Comparison of ENCODE assay signal across 20 mouse cellular contexts in the genomic region with DNA sequence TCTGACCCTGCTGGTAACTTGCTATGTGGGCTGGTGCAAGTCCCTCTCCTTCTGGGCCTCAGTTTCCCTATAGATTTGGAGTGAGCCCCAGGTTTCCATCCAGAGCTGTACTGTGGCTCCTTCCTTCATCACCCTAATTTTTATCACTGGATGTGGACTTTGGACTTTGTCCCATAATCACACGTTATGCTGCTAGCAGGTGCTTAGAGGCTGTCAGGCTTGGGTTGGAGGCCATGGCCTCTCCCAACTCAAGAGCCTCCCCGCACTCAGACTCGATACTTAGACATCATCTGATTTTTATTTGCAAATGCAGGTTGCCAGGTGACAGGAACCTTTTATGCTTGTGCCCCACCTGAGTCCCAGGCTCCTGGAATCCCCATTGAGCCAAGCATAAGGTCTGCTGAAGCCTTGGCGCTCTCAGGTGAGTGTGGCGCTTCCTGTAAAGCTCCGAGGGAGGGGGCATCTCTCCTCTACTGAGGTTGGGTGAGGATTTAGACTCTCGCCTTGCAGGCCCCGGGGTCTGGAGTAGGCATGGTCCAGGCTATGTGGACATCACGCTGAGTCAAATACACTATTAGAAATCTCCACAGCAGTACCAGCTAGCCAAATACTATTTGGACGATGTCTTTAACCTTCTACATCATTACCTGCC. TPM values are rescaled to one million over a fixed set of nuclear protein-coding genes. Genes with fewer than 3 reads are reported as not detected.
A peak's percentile ranks its signal among the peaks of the same experiment; 100 is the strongest.
DNase-seq lines count a peak whose midpoint lies in the region; ATAC-seq and TF ChIP-seq lines count a peak whose summit lies in the region.
"Had no signal": no experiment of that assay in that cellular context is flagged by ENCODE, and none has a peak within 500 bp of the region (broad histone marks: within the 10 kb centered on the region; RNA-seq: fewer than 3 reads in every experiment).

No protein-coding gene starts in this region.

- H3K4me1 ChIP-seq in hindbrain, postnatal 0 days (ENCODE audit: insufficient read depth, low read length) = peaks cover 9% of the 10 kb centered on the region
- peaks cover 10% of the 10 kb centered on the region for H3K4me1 ChIP-seq in hindbrain, embryonic 13.5 days (replicated peaks)
- 0 out of 2 replicates have a peak, but pooled peaks cover 3% of the 10 kb centered on the region for H3K4me1 ChIP-seq in stomach, embryonic 14.5 days (ENCODE audit: control insufficient read depth, insufficient read depth, low read length)
- no peaks in the 10 kb centered on the region; the same call in 1 of the 2 replicates for H3K4me1 ChIP-seq in stomach, postnatal 0 days (replicated peaks; ENCODE audit: control insufficient read depth, insufficient read depth)
- H3K4me1 ChIP-seq in intestine, postnatal 0 days (replicated peaks; ENCODE audit: control insufficient read depth, insufficient read depth, low read length) = no peaks in the 10 kb centered on the region

- no peak overlapping the region for H3K4me2 ChIP-seq in hindbrain, postnatal 0 days (ENCODE audit: low read depth, low read length)
- no peak overlapping the region for H3K4me2 ChIP-seq in hindbrain, embryonic 13.5 days
- H3K4me2 ChIP-seq in stomach, embryonic 14.5 days (replicated peaks; ENCODE audit: low read depth, low read length) = no peak overlapping the region
- no peak overlapping the region for H3K4me2 ChIP-seq in stomach, postnatal 0 days (replicated peaks; ENCODE audit: low read depth)
- H3K4me2 ChIP-seq in intestine, postnatal 0 days (replicated peaks; ENCODE audit: low read depth) = no peak overlapping the region
- H3K4me2 ChIP-seq: forebrain, embryonic 15.5 days; heart, embryonic 12.5 days; hindbrain, embryonic 15.5 days had no signal

- no peak for TF ChIP-seq EP300 in stomach, postnatal 0 days (optimal IDR thresholded peaks at IDR 0.05)

- H3K27me3 ChIP-seq in hindbrain, postnatal 0 days (ENCODE audit: insufficient read depth, low read length) = peaks cover 25% of the 10 kb centered on the region
- peaks cover 34% of the 10 kb centered on the region for H3K27me3 ChIP-seq in hindbrain, embryonic 13.5 days
- peaks cover 14% of the 10 kb centered on the region for H3K27me3 ChIP-seq in stomach, embryonic 14.5 days (ENCODE audit: control insufficient read depth, insufficient read depth, low read length)
- H3K27me3 ChIP-seq in stomach, postnatal 0 days (ENCODE audit: control insufficient read depth, insufficient read depth, low read length) = no peaks in the 10 kb centered on the region; the same call in 1 of the 2 replicates
- peaks cover 21% of the 10 kb centered on the region for H3K27me3 ChIP-seq in intestine, postnatal 0 days (replicated peaks; ENCODE audit: control insufficient read depth, insufficient read depth, low read length)

- no peak for TF ChIP-seq CTCF in hindbrain, postnatal 0 days (IDR thresholded peaks at IDR 0.05; ENCODE audit: low read depth)
- TF ChIP-seq CTCF in stomach, postnatal 0 days (IDR thresholded peaks at IDR 0.05; ENCODE audit: low read depth) = no peak
- TF ChIP-seq CTCF in intestine, postnatal 0 days (IDR thresholded peaks at IDR 0.05; ENCODE audit: low read depth) = no peak

- no peaks in the 10 kb centered on the region for H3K36me3 ChIP-seq in hindbrain, postnatal 0 days (ENCODE audit: insufficient read depth, low read length)
- H3K36me3 ChIP-seq in hindbrain, embryonic 13.5 days = no peaks in the 10 kb centered on the region
- H3K36me3 ChIP-seq in stomach, embryonic 14.5 days (ENCODE audit: control insufficient read depth, insufficient read depth, low read length) = no peaks in the 10 kb centered on the region
- no peaks in the 10 kb centered on the region for H3K36me3 ChIP-seq in stomach, postnatal 0 days (ENCODE audit: control insufficient read depth, insufficient read depth, low read length)
- no peaks in the 10 kb centered on the region for H3K36me3 ChIP-seq in intestine, postnatal 0 days (ENCODE audit: control insufficient read depth, insufficient read depth)
- H3K36me3 ChIP-seq: embryonic facial prominence, embryonic 10.5 days; forebrain, embryonic 10.5 days; forebrain, embryonic 15.5 days; heart, embryonic 12.5 days; hindbrain, embryonic 10.5 days; hindbrain, embryonic 15.5 days had no signal

- H3K27ac ChIP-seq in hindbrain, postnatal 0 days = no peak overlapping the region
- H3K27ac ChIP-seq in hindbrain, embryonic 13.5 days = no peak overlapping the region
- no peak overlapping the region for H3K27ac ChIP-seq in stomach, embryonic 14.5 days (ENCODE audit: low read length)
- H3K27ac ChIP-seq in stomach, postnatal 0 days (replicated peaks) = no peak overlapping the region
- no peak overlapping the region for H3K27ac ChIP-seq in intestine, postnatal 0 days (ENCODE audit: low read depth, low read length)
- H3K27ac ChIP-seq: embryonic facial prominence, embryonic 10.5 days; forebrain, embryonic 10.5 days; forebrain, embryonic 15.5 days; heart, adult 2 months; hindbrain, embryonic 10.5 days; hindbrain, embryonic 15.5 days had no signal

- no peak overlapping the region for H3K4me3 ChIP-seq in hindbrain, postnatal 0 days (ENCODE audit: low read length)
- H3K4me3 ChIP-seq in hindbrain, embryonic 13.5 days = no peak overlapping the region
- H3K4me3 ChIP-seq in stomach, embryonic 14.5 days (ENCODE audit: low read depth, low read length) = no peak overlapping the region
- H3K4me3 ChIP-seq in stomach, postnatal 0 days (ENCODE audit: low read depth, low read length) = no peak overlapping the region
- H3K4me3 ChIP-seq in intestine, postnatal 0 days (ENCODE audit: low read depth, low read length) = no peak overlapping the region
- H3K4me3 ChIP-seq: embryonic facial prominence, embryonic 10.5 days; forebrain, embryonic 10.5 days; forebrain, embryonic 15.5 days; heart, adult 2 months; heart, embryonic 12.5 days; hindbrain, embryonic 10.5 days; hindbrain, embryonic 15.5 days had no signal

- ATAC-seq in hindbrain, postnatal 0 days = peak; percentile 13; the same call in 1 of the 2 replicates
- ATAC-seq in hindbrain, embryonic 13.5 days (ENCODE audit: low FRiP score) = no peak
- ATAC-seq in stomach, embryonic 14.5 days (ENCODE audit: insufficient number of reproducible peaks, insufficient read depth, low FRiP score, low read depth) = 0 out of 2 replicates have a peak, but pooled peaks have one; percentile 56
- ATAC-seq in stomach, postnatal 0 days (ENCODE audit: low FRiP score, low TSS enrichment) = no peak
- ATAC-seq in intestine, postnatal 0 days = peak; percentile 61; the same call in 1 of the 2 replicates
- ATAC-seq: forebrain, embryonic 15.5 days had no signal

- no peak overlapping the region for H3K9ac ChIP-seq in hindbrain, postnatal 0 days (replicated peaks; ENCODE audit: low read length)
- H3K9ac ChIP-seq in hindbrain, embryonic 13.5 days = no peak overlapping the region
- no peak overlapping the region for H3K9ac ChIP-seq in stomach, embryonic 14.5 days (replicated peaks; ENCODE audit: low read depth, low read length)
- H3K9ac ChIP-seq in stomach, postnatal 0 days (ENCODE audit: low read length) = no peak overlapping the region
- no peak overlapping the region for H3K9ac ChIP-seq in intestine, postnatal 0 days (ENCODE audit: low read depth, low read length)
- H3K9ac ChIP-seq: forebrain, embryonic 15.5 days; heart, embryonic 12.5 days; hindbrain, embryonic 15.5 days had no signal

- no peak for DNase-seq in hindbrain, postnatal 0 days (ENCODE audit: low spot score)
- DNase-seq in stomach, postnatal 0 days (ENCODE audit: low spot score) = no peak
- no peak for DNase-seq in cerebellum, postnatal 36 days
- DNase-seq in frontal cortex, postnatal 25 days (ENCODE audit: low spot score in 2 of 2) = no peak
- DNase-seq: adrenal gland, adult 2 months; adrenal gland, postnatal 25 days; cerebellum, adult 18-20 months; cerebellum, adult 9-11 months; gastrocnemius, postnatal 10 days; heart, adult 2 months had no signal

- H3K9me3 ChIP-seq in hindbrain, postnatal 0 days (ENCODE audit: low read length) = no peaks in the 10 kb centered on the region
- H3K9me3 ChIP-seq in hindbrain, embryonic 13.5 days = no peaks in the 10 kb centered on the region
- no peaks in the 10 kb centered on the region for H3K9me3 ChIP-seq in stomach, embryonic 14.5 days (ENCODE audit: control insufficient read depth, low read depth, low read length)
- no peaks in the 10 kb centered on the region for H3K9me3 ChIP-seq in stomach, postnatal 0 days (ENCODE audit: control insufficient read depth, low read length)
- no peaks in the 10 kb centered on the region for H3K9me3 ChIP-seq in intestine, postnatal 0 days (ENCODE audit: control insufficient read depth)
- H3K9me3 ChIP-seq: embryonic facial prominence, embryonic 10.5 days; forebrain, embryonic 10.5 days; forebrain, embryonic 15.5 days; heart, embryonic 12.5 days; hindbrain, embryonic 10.5 days; hindbrain, embryonic 15.5 days had no signal

- WGBS in hindbrain, postnatal 0 days = 87% methylated on average over 10 of the region's 10 CpGs
- WGBS in hindbrain, embryonic 13.5 days = 88% methylated on average over 10 of the region's 10 CpGs
- 73% methylated on average over 10 of the region's 10 CpGs for WGBS in stomach, embryonic 14.5 days
- 72% methylated on average over 10 of the region's 10 CpGs for WGBS in stomach, postnatal 0 days
- WGBS in intestine, postnatal 0 days = 65% methylated on average over 10 of the region's 10 CpGs

RNA-seq across cellular contexts. Expression of a gene that starts 5.9 kb away (rescaled TPM):
- total RNA-seq in hindbrain, postnatal 0 days (2014; rRNA removed) = not detected in 2 replicates
- polyA plus RNA-seq in hindbrain, postnatal 0 days (2015; fragmentation: Nextera tagmentation; extraction: Ambion mirVana) = 0.06 and 0.08 TPM in 2 replicates
- polyA plus RNA-seq in hindbrain, embryonic 13.5 days (2015; fragmentation: Nextera tagmentation; extraction: Ambion mirVana) = 0.12 and 0.21 TPM in 2 replicates
- polyA plus RNA-seq in stomach, embryonic 14.5 days (2014; fragmentation: Nextera tagmentation; extraction: Ambion mirVana) = 0.10 and 0.31 TPM in 2 replicates
- polyA plus RNA-seq in stomach, postnatal 0 days (2015; fragmentation: Nextera tagmentation; extraction: Ambion mirVana) = 0.04 and 0.05 TPM in 2 replicates
- 0.05 and 0.12 TPM in 2 replicates for polyA plus RNA-seq in intestine, postnatal 0 days (2015; fragmentation: Nextera tagmentation; extraction: Ambion mirVana)
- polyA plus RNA-seq: C2C12; forebrain, embryonic 10.5 days; hindbrain, embryonic 10.5 days had no signal

Comparison
In these comparisons a context has a peak if more than half of its experiments do, and no peak if none do; other contexts are left out.
1. ATAC-seq: peak in hindbrain, postnatal 0 days (single experiment), stomach, embryonic 14.5 days (single experiment) and intestine, postnatal 0 days (single experiment); none in hindbrain, embryonic 13.5 days (single experiment) and stomach, postnatal 0 days (single experiment).